Mouse (Mus musculus) E14TG2a.4 (cell line): ENCODE results near the gene Teddm1b.

Source experiments
- CTCF ChIP-seq: conservative IDR thresholded peaks from 2 replicates; pipeline ENCODE4 v1.5.1; 2014; ENCODE audit warnings: low read length
- POU5F1 ChIP-seq: IDR thresholded peaks from 2 replicates; pipeline ENCODE4 v1.6.1; 2014; ENCODE audit warnings: low read length, borderline replicate concordance

GRCm38 (mm10) chr1:153908208-153908607, 34.1 kb downstream of the Teddm1b start:
- TF ChIP-seq CTCF: no peak
- TF ChIP-seq POU5F1: no peak
